Mouse (Mus musculus): Measurements from ENCODE around the gene Nup205. TPM values are rescaled to one million over a fixed set of nuclear protein-coding genes. Genes with fewer than 3 reads are reported as not detected.
A peak's percentile ranks its signal among the peaks of the same experiment; 100 is the strongest.

Gene Nup205
- polyA plus RNA-seq (2014; fragmentation: Nextera tagmentation; extraction: Ambion mirVana): 54.0 and 55.8 TPM in 2 replicates

DNA sequence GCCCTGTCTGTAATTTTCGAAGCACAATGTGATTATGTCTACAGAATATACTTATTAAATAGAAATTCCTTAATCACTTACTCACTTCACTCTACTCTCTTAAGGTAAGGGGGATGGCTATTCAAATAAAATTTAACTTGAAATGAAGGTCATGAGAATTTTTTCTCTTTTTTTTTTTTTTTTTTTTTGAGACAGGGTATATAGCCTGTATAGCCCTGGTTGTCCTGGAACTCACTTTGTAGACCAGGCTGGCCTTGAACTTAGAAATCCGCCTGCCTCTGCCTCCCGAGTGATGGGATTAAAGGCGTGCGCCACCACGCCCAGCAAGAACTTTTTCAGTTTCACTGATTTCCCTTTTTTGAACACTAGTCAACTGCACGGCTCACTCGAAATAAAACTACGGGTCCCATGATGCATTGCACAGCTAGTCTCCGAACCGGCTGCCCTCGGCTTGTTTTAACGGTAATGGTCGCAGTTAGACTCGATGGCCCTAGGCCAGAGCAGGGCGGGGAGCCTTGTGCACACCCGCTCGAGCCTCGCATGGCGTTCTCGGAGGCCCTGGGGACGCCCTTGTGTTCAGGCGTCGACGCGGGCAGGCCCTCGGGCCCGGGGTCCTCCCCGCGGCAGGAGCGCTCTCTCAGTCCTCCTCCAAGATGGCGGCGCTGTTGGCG is at the start of gene Nup205:
TSS of gene Nup205 (plus strand) at position 443 of the 671 bp plus-strand sequence.
- no peaks in the 10 kb centered on the region for H3K9me3 ChIP-seq (replicated peaks; ENCODE audit: control insufficient read depth, low read length)
- H3K4me1 ChIP-seq (ENCODE audit: control insufficient read depth, insufficient read depth, low read length): no peaks in the 10 kb centered on the region
- H3K4me3 ChIP-seq (ENCODE audit: low read depth, low read length): peak within 1 kb of the TSS; percentile 93
- H3K4me2 ChIP-seq (ENCODE audit: low read depth, low read length): peak within 1 kb of the TSS; percentile 83
- DNase-seq (ENCODE audit: low spot score) (peak; percentile 86), ATAC-seq (replicated peaks; ENCODE audit: insufficient number of reproducible peaks, low FRiP score, low TSS enrichment, low read depth) (peak; percentile 90)
- no peaks in the 10 kb centered on the region for H3K36me3 ChIP-seq (replicated peaks; ENCODE audit: control insufficient read depth, insufficient read depth, low read depth, low read length)
- H3K27me3 ChIP-seq (ENCODE audit: control insufficient read depth, insufficient read depth, low read length): no peaks in the 10 kb centered on the region
- peak within 1 kb of the TSS; percentile 94 for H3K27ac ChIP-seq (replicated peaks; ENCODE audit: low read depth, low read length)
- peak within 1 kb of the TSS; percentile 96 for H3K9ac ChIP-seq (replicated peaks; ENCODE audit: low read length)
- WGBS: 4% methylated on average over 34 of the region's 34 CpGs

GRCm38 (mm10) chr6:35132806-35133205 is 44.4 kb upstream of the Nup205 start:
- under 1% methylated on average over 11 of the region's 11 CpGs for WGBS
- peak overlapping the region; percentile 79 for H3K9ac ChIP-seq (replicated peaks; ENCODE audit: low read length)
- H3K36me3 ChIP-seq (replicated peaks; ENCODE audit: control insufficient read depth, insufficient read depth, low read depth, low read length): no peaks in the 10 kb centered on the region
- H3K4me3 ChIP-seq (ENCODE audit: low read depth, low read length): peak overlapping the region; percentile 75
- H3K9me3 ChIP-seq (replicated peaks; ENCODE audit: control insufficient read depth, low read length): no peaks in the 10 kb centered on the region
- no peaks in the 10 kb centered on the region for H3K27me3 ChIP-seq (ENCODE audit: control insufficient read depth, insufficient read depth, low read length)
- peak; percentile 10 for DNase-seq (ENCODE audit: low spot score)
- no peaks in the 10 kb centered on the region for H3K4me1 ChIP-seq (ENCODE audit: control insufficient read depth, insufficient read depth, low read length)
- ATAC-seq (replicated peaks; ENCODE audit: insufficient number of reproducible peaks, low FRiP score, low TSS enrichment, low read depth): no peak; the same call in 1 of the 2 replicates
- peak overlapping the region; percentile 47; the same call in 1 of the 2 replicates for H3K27ac ChIP-seq (replicated peaks; ENCODE audit: low read depth, low read length)
- peak overlapping the region; percentile 93 for H3K4me2 ChIP-seq (ENCODE audit: low read depth, low read length)

DNA sequence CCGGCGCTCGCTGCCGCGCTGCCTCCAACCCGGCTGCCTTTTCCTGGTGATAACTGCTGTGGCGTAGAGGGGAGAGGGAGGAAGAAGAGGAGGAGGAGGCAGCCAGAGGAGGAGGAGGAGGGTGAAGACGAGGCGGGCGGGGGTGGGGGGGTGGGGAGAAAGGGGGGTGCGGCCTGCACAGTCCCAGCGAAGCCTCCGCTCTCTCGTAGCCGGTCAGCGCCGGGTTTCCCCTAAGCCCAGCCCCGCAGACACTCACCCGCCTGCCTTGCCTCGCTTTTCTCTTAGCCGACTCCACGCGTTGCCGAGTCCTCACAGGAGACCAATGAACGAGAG is 44.0 kb upstream of the Nup205 start:
- Histone ChIP-seq H3K9me3 (replicated peaks; ENCODE audit: control insufficient read depth, low read length) (no peaks in the 10 kb centered on the region), H3K9ac (replicated peaks; ENCODE audit: low read length) (peak overlapping the region; percentile 79), H3K4me3 (ENCODE audit: low read depth, low read length) (peak overlapping the region; percentile 75), H3K4me2 (ENCODE audit: low read depth, low read length) (peak overlapping the region; percentile 93), H3K27ac (replicated peaks; ENCODE audit: low read depth, low read length) (peak overlapping the region; percentile 47), H3K36me3 (replicated peaks; ENCODE audit: control insufficient read depth, insufficient read depth, low read depth, low read length) (no peaks in the 10 kb centered on the region), H3K4me1 (ENCODE audit: control insufficient read depth, insufficient read depth, low read length) (no peaks in the 10 kb centered on the region), H3K27me3 (ENCODE audit: control insufficient read depth, insufficient read depth, low read length) (no peaks in the 10 kb centered on the region)
- ATAC-seq (replicated peaks; ENCODE audit: insufficient number of reproducible peaks, low FRiP score, low TSS enrichment, low read depth) (peak; percentile 91), DNase-seq (ENCODE audit: low spot score) (no peak)
- WGBS: 1% methylated on average over 22 of the region's 25 CpGs

- Histone ChIP-seq H3K27me3 (ENCODE audit: control insufficient read depth, insufficient read depth, low read length) (no peaks in the 10 kb centered on the region), H3K4me1 (ENCODE audit: control insufficient read depth, insufficient read depth, low read length) (no peaks in the 10 kb centered on the region), H3K4me3 (ENCODE audit: low read depth, low read length) (peak within 1 kb of the TSS; percentile 75), H3K9me3 (replicated peaks; ENCODE audit: control insufficient read depth, low read length) (no peaks in the 10 kb centered on the region), H3K36me3 (replicated peaks; ENCODE audit: control insufficient read depth, insufficient read depth, low read depth, low read length) (no peaks in the 10 kb centered on the region), H3K9ac (replicated peaks; ENCODE audit: low read length) (peak within 1 kb of the TSS; percentile 79), H3K27ac (replicated peaks; ENCODE audit: low read depth, low read length) (peak within 1 kb of the TSS; percentile 47), H3K4me2 (ENCODE audit: low read depth, low read length) (peak within 1 kb of the TSS; percentile 93)
- ATAC-seq (replicated peaks; ENCODE audit: insufficient number of reproducible peaks, low FRiP score, low TSS enrichment, low read depth) (peak; percentile 99), DNase-seq (ENCODE audit: low spot score) (peak; percentile 99)
- WGBS: under 1% methylated on average over 54 of the region's 55 CpGs
Measured at GRCm38 (mm10) chr6:35133579-35134488, 43.4 kb upstream of the Nup205 start, which contains the start of gene Cnot4. TSS of gene Cnot4 (minus strand) at chr6:35133724.

- Histone ChIP-seq H3K27ac (replicated peaks; ENCODE audit: low read depth, low read length) (no peak overlapping the region), H3K9me3 (replicated peaks; ENCODE audit: control insufficient read depth, low read length) (no peaks in the 10 kb centered on the region), H3K4me3 (ENCODE audit: low read depth, low read length) (no peak overlapping the region), H3K27me3 (ENCODE audit: control insufficient read depth, insufficient read depth, low read length) (no peaks in the 10 kb centered on the region), H3K36me3 (replicated peaks; ENCODE audit: control insufficient read depth, insufficient read depth, low read depth, low read length) (no peaks in the 10 kb centered on the region), H3K4me2 (ENCODE audit: low read depth, low read length) (peak overlapping the region; percentile 62), H3K9ac (replicated peaks; ENCODE audit: low read length) (peak overlapping the region; percentile 55; the same call in 1 of the 2 replicates), H3K4me1 (ENCODE audit: control insufficient read depth, insufficient read depth, low read length) (no peaks in the 10 kb centered on the region)
- no peak for DNase-seq (ENCODE audit: low spot score)
- no peak for ATAC-seq (replicated peaks; ENCODE audit: insufficient number of reproducible peaks, low FRiP score, low TSS enrichment, low read depth)
- 58% methylated on average over 2 of the region's 2 CpGs for WGBS
Measured at GRCm38 (mm10) chr6:35134844-35135243, 42.4 kb upstream of the Nup205 start.

GRCm38 (mm10) chr6:35140351-35140750 is 36.9 kb upstream of the Nup205 start:
- Histone ChIP-seq H3K36me3 (replicated peaks; ENCODE audit: control insufficient read depth, insufficient read depth, low read depth, low read length) (no peaks in the 10 kb centered on the region), H3K4me3 (ENCODE audit: low read depth, low read length) (no peak overlapping the region), H3K9ac (replicated peaks; ENCODE audit: low read length) (no peak overlapping the region), H3K9me3 (replicated peaks; ENCODE audit: control insufficient read depth, low read length) (0 out of 2 replicates have a peak, but pooled peaks cover 2% of the 10 kb centered on the region), H3K4me2 (ENCODE audit: low read depth, low read length) (no peak overlapping the region), H3K4me1 (ENCODE audit: control insufficient read depth, insufficient read depth, low read length) (no peaks in the 10 kb centered on the region), H3K27ac (replicated peaks; ENCODE audit: low read depth, low read length) (no peak overlapping the region), H3K27me3 (ENCODE audit: control insufficient read depth, insufficient read depth, low read length) (no peaks in the 10 kb centered on the region)
- WGBS: 81% methylated on average over 1 of the region's 1 CpGs
- ATAC-seq (replicated peaks; ENCODE audit: insufficient number of reproducible peaks, low FRiP score, low TSS enrichment, low read depth) (no peak), DNase-seq (ENCODE audit: low spot score) (no peak)

GRCm38 (mm10) chr6:35145569-35145968 is 31.7 kb upstream of the Nup205 start:
- no peak for ATAC-seq (replicated peaks; ENCODE audit: insufficient number of reproducible peaks, low FRiP score, low TSS enrichment, low read depth)
- WGBS: 80% methylated on average over 2 of the region's 2 CpGs

More at GRCm38 (mm10) chr6:35145569-35145968, 31.7 kb upstream of the Nup205 start:
- Histone ChIP-seq H3K27me3 (ENCODE audit: control insufficient read depth, insufficient read depth, low read length) (no peaks in the 10 kb centered on the region), H3K4me1 (ENCODE audit: control insufficient read depth, insufficient read depth, low read length) (no peaks in the 10 kb centered on the region), H3K4me2 (ENCODE audit: low read depth, low read length) (no peak overlapping the region), H3K9ac (replicated peaks; ENCODE audit: low read length) (no peak overlapping the region), H3K27ac (replicated peaks; ENCODE audit: low read depth, low read length) (no peak overlapping the region), H3K4me3 (ENCODE audit: low read depth, low read length) (no peak overlapping the region), H3K9me3 (replicated peaks; ENCODE audit: control insufficient read depth, low read length) (0 out of 2 replicates have a peak, but pooled peaks cover 2% of the 10 kb centered on the region), H3K36me3 (replicated peaks; ENCODE audit: control insufficient read depth, insufficient read depth, low read depth, low read length) (no peaks in the 10 kb centered on the region)
- DNase-seq (ENCODE audit: low spot score): no peak
